Mouse (Mus musculus) heart, embryonic 13.5 days (tissue): ENCODE data around the gene Plxna1. TPM values are rescaled to one million over a fixed set of nuclear protein-coding genes. Genes with fewer than 3 reads are reported as not detected.

ENCODE experiments used
- ATAC-seq: fragments of 200-750 bp; cut with Nextera tagmentation; 2 replicates; pipeline ENCODE4 v1.8.0; 2017; ENCODE audit warnings: moderate TSS enrichment; ENCODE audit not compliant: insufficient number of reproducible peaks, low FRiP score, low TSS enrichment; ENCODE audit errors: extremely low read depth
- H3K27ac ChIP-seq: fragments of 300-500 bp; sonication (generic); replicated peaks from 2 replicates; pipeline ENCODE4 v1.5.1; 2015; ENCODE audit warnings: moderate library complexity, mild to moderate bottlenecking, inconsistent platforms
- H3K27me3 ChIP-seq: fragments of 300-500 bp; sonication (generic); replicated peaks from 2 replicates; pipeline ENCODE4 v1.6.1; 2015; ENCODE audit warnings: mild to moderate bottlenecking, inconsistent platforms
- H3K36me3 ChIP-seq: fragments of 300-500 bp; sonication (generic); 2 replicates; pipeline ENCODE4 v1.6.1; 2015; ENCODE audit warnings: mild to moderate bottlenecking, inconsistent platforms
- H3K4me1 ChIP-seq: fragments of 300-500 bp; sonication (generic); 2 replicates; pipeline ENCODE4 v1.6.1; 2015; ENCODE audit warnings: inconsistent platforms
- H3K4me2 ChIP-seq: fragments of 300-500 bp; sonication (generic); 2 replicates; pipeline ENCODE4 v1.6.1; 2015; ENCODE audit warnings: inconsistent platforms, mild to moderate bottlenecking, moderate library complexity
- H3K4me3 ChIP-seq: fragments of 300-500 bp; sonication (generic); 2 replicates; pipeline ENCODE4 v1.5.1; 2015; ENCODE audit warnings: moderate library complexity, mild to moderate bottlenecking, inconsistent platforms
- H3K9ac ChIP-seq: fragments of 300-500 bp; sonication (generic); 2 replicates; pipeline ENCODE4 v1.6.1; 2015; ENCODE audit warnings: inconsistent platforms, mild to moderate bottlenecking, moderate library complexity
- H3K9me3 ChIP-seq: fragments of 300-500 bp; sonication (generic); 2 replicates; pipeline ENCODE4 v1.6.1; 2016; ENCODE audit warnings: inconsistent platforms
- WGBS: fragments of 180-500 bp; shearing (Covaris S2); methylation state at CpG from one replicate; pipeline ENCODE4 v1.1.7; 2015; ENCODE audit warnings: mixed read lengths; 5-methylcytosine and 5-hydroxymethylcytosine counted together
- polyA plus RNA-seq: library from polyadenylated mRNA; unstranded; fragments of >200 nt; fragmentation: Nextera tagmentation; extraction: Ambion mirVana; gene quantifications from 2 replicates; pipeline ENCODE4 v1.2.1, GENCODE M21; 2015

Gene Plxna1
- polyA plus RNA-seq, 1 experiment from 2014 or later, result 9.1 TPM

- WGBS, result 72% methylated on average over 7 of the region's 7 CpGs
- H3K4me3 ChIP-seq, result no peak overlapping the region
- H3K4me2 ChIP-seq, result no peak overlapping the region
- H3K4me1 ChIP-seq, result peaks cover 25% of the 10 kb centered on the region
- no peaks in the 10 kb centered on the region for H3K36me3 ChIP-seq
- H3K9me3 ChIP-seq, result no peaks in the 10 kb centered on the region
- no peaks in the 10 kb centered on the region for H3K27me3 ChIP-seq
- no peak for ATAC-seq
- H3K27ac ChIP-seq, result no peak overlapping the region
- H3K9ac ChIP-seq, result no peak overlapping the region
These were observed 27.4 kb upstream of the Plxna1 start for GRCm38 (mm10) chr6:89389771-89390170.

DNA sequence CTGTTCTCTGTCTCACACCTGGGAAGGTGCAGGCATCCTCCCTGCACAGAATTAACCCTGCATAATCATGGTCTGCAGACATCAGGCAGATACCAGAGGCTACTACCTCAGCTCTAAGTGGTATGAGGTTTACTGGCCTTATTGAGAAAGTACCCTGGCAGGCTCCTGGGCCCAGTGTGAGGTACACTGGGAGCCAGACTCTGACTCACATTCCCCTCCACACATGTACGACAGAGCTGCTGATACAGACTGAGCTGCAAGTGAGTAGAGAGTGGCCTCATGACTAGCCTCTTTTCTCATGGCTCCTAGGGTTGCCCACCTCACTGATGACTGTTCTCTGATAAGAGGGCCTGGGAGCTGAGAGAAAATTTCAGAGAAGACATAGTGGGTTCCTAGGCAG is 24.5 kb upstream of the Plxna1 start:
- H3K27ac ChIP-seq, result no peak overlapping the region
- no peak overlapping the region for H3K4me3 ChIP-seq
- 31% methylated on average over 1 of the region's 1 CpGs for WGBS
- peak overlapping the region; percentile 50; the same call in 1 of the 2 replicates for H3K9ac ChIP-seq
- no peaks in the 10 kb centered on the region for H3K36me3 ChIP-seq
- H3K4me2 ChIP-seq, result no peak overlapping the region
- H3K4me1 ChIP-seq, result peaks cover 41% of the 10 kb centered on the region
- no peak for ATAC-seq
- H3K9me3 ChIP-seq, result no peaks in the 10 kb centered on the region
- H3K27me3 ChIP-seq, result no peaks in the 10 kb centered on the region; the same call in 1 of the 2 replicates

DNA sequence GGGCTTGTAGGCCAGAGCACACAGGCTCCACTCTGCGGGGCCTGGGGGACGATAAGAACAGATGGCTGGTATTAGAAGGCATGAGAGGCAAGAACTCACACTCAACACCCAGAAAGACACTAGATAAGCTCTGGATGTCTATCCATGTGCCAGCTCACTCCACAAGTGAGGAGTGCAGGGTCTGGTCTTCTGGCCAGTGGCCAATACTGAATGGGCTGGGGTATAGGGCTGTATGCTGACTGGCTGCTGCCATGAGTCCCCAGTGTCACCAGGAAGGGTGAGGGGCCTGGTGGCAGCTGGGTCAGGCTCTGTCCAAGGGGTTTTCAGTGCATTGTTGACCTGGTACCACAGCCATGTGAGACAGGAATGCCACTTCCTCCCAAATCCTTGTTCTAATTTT is 22.3 kb upstream of the Plxna1 start:
- Histone ChIP-seq H3K4me3 (no peak overlapping the region), H3K4me1 (peaks cover 46% of the 10 kb centered on the region), H3K4me2 (no peak overlapping the region), H3K27ac (no peak overlapping the region), H3K9me3 (no peaks in the 10 kb centered on the region), H3K27me3 (peaks cover 5% of the 10 kb centered on the region; the same call in 1 of the 2 replicates), H3K36me3 (no peaks in the 10 kb centered on the region), H3K9ac (no peak overlapping the region; the same call in none of the 2 replicates)
- ATAC-seq, result no peak
- WGBS, result 47% methylated on average over 2 of the region's 2 CpGs

DNA sequence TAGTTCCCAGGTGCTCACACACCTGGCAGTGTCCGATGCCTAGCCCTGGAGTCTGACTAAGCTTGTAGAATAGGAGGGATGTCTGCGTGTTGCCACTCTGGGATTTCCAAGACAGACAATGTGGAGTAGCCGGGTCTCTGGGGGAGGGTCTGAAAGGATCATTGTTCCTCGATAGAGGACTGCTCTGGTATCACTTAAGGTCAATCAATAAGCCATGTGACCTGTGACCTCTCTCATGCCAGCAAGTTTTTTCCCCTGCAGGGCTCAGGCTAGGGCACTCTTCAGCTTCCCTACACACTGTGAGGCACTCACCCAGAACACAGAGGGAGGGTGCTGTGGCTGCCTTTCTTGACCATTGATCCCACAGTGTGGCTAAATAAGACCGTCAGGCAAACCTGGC is 19.4 kb upstream of the Plxna1 start:
- H3K27me3 ChIP-seq, result peaks cover 5% of the 10 kb centered on the region; the same call in 1 of the 2 replicates
- H3K4me1 ChIP-seq, result peaks cover 31% of the 10 kb centered on the region
- H3K27ac ChIP-seq, result no peak overlapping the region
- H3K9ac ChIP-seq, result no peak overlapping the region
- WGBS, result 77% methylated on average over 5 of the region's 5 CpGs
- no peaks in the 10 kb centered on the region for H3K9me3 ChIP-seq
- no peaks in the 10 kb centered on the region for H3K36me3 ChIP-seq
- H3K4me2 ChIP-seq, result no peak overlapping the region
- ATAC-seq, result no peak
- H3K4me3 ChIP-seq, result no peak overlapping the region

GRCm38 (mm10) chr6:89381172-89381571 is 18.8 kb upstream of the Plxna1 start:
- no peak overlapping the region for H3K4me2 ChIP-seq
- peaks cover 26% of the 10 kb centered on the region for H3K4me1 ChIP-seq
- H3K27me3 ChIP-seq, result peaks cover 5% of the 10 kb centered on the region; the same call in 1 of the 2 replicates
- no peak overlapping the region for H3K9ac ChIP-seq
- H3K9me3 ChIP-seq, result no peaks in the 10 kb centered on the region
- no peaks in the 10 kb centered on the region for H3K36me3 ChIP-seq
- H3K4me3 ChIP-seq, result no peak overlapping the region
- WGBS, result 45% methylated on average over 3 of the region's 3 CpGs
- no peak for ATAC-seq
- H3K27ac ChIP-seq, result no peak overlapping the region

GRCm38 (mm10) chr6:89380751-89381150 is 18.3 kb upstream of the Plxna1 start:
- peaks cover 5% of the 10 kb centered on the region; the same call in 1 of the 2 replicates for H3K27me3 ChIP-seq
- peaks cover 24% of the 10 kb centered on the region for H3K4me1 ChIP-seq
- 33% methylated on average over 3 of the region's 3 CpGs for WGBS
- no peak overlapping the region for H3K9ac ChIP-seq
- ATAC-seq, result no peak
- no peak overlapping the region for H3K4me2 ChIP-seq
- H3K9me3 ChIP-seq, result no peaks in the 10 kb centered on the region
- no peak overlapping the region for H3K4me3 ChIP-seq
- H3K27ac ChIP-seq, result no peak overlapping the region
- H3K36me3 ChIP-seq, result no peaks in the 10 kb centered on the region

- Histone ChIP-seq H3K4me1 (peaks cover 5% of the 10 kb centered on the region), H3K9ac (no peak overlapping the region), H3K27ac (no peak overlapping the region), H3K4me2 (no peak overlapping the region), H3K4me3 (no peak overlapping the region), H3K27me3 (peaks cover 5% of the 10 kb centered on the region; the same call in 1 of the 2 replicates), H3K9me3 (no peaks in the 10 kb centered on the region), H3K36me3 (no peaks in the 10 kb centered on the region)
- no peak for ATAC-seq
- WGBS, result 52% methylated on average over 2 of the region's 2 CpGs
These were observed 15.8 kb upstream of the Plxna1 start for GRCm38 (mm10) chr6:89378264-89378663.

DNA sequence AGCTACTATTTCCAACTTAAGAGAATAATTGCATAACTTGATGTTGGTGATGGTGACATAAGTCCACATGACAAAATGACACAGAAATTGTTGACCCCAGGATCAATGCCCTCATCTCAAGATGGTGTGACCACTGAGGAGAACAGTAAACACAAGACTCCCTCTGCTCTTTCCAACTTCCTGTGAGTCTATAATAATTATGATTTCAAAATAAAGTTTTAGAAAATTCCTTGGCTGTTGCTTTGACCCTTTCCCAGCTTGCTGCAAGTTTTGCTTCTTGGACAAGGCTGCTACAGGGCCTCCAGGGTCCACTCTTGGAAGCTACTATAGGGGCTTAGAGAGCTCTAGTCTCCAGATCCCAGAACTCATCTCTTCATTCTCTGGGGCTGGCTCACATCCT is 6.4 kb upstream of the Plxna1 start:
- no peak for ATAC-seq
- no peak overlapping the region for H3K4me2 ChIP-seq
- H3K27ac ChIP-seq, result no peak overlapping the region
- peaks cover 9% of the 10 kb centered on the region for H3K27me3 ChIP-seq
- H3K4me3 ChIP-seq, result no peak overlapping the region
- H3K36me3 ChIP-seq, result no peaks in the 10 kb centered on the region
- no peaks in the 10 kb centered on the region for H3K4me1 ChIP-seq
- no peak overlapping the region for H3K9ac ChIP-seq
- H3K9me3 ChIP-seq, result peaks cover 6% of the 10 kb centered on the region

- no peaks in the 10 kb centered on the region for H3K36me3 ChIP-seq
- H3K9me3 ChIP-seq, result peaks cover 6% of the 10 kb centered on the region
- H3K4me3 ChIP-seq, result no peak overlapping the region
- H3K4me2 ChIP-seq, result no peak overlapping the region
- no peak overlapping the region; the same call in 1 of the 2 replicates for H3K9ac ChIP-seq
- H3K27ac ChIP-seq, result no peak overlapping the region
- 65% methylated on average over 3 of the region's 3 CpGs for WGBS
- H3K27me3 ChIP-seq, result peaks cover 18% of the 10 kb centered on the region
- ATAC-seq, result no peak
- H3K4me1 ChIP-seq, result peaks cover 30% of the 10 kb centered on the region
These were observed 1.9 kb upstream of the Plxna1 start for GRCm38 (mm10) chr6:89364342-89364741.

DNA sequence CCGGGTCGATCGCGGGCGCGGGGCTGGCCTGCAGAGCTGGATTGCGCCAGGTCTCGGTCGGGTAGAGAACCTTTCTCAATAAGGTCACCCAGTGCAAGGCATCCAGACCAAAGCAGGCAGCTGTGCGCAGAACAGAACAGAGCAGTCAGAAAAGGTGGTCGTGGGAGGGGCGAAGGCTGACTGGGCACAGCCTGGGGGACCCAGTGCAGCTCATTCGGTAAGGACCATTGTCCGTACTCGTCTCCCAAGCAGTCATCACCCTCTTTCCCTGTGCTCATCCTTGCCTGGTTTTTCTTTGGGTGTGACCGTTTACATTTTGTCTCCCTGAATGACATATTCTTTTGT is 659 bp upstream of the Plxna1 start:
- 6% methylated on average over 16 of the region's 16 CpGs for WGBS
- peaks cover 41% of the 10 kb centered on the region for H3K4me1 ChIP-seq
- no peak for ATAC-seq

DNA sequence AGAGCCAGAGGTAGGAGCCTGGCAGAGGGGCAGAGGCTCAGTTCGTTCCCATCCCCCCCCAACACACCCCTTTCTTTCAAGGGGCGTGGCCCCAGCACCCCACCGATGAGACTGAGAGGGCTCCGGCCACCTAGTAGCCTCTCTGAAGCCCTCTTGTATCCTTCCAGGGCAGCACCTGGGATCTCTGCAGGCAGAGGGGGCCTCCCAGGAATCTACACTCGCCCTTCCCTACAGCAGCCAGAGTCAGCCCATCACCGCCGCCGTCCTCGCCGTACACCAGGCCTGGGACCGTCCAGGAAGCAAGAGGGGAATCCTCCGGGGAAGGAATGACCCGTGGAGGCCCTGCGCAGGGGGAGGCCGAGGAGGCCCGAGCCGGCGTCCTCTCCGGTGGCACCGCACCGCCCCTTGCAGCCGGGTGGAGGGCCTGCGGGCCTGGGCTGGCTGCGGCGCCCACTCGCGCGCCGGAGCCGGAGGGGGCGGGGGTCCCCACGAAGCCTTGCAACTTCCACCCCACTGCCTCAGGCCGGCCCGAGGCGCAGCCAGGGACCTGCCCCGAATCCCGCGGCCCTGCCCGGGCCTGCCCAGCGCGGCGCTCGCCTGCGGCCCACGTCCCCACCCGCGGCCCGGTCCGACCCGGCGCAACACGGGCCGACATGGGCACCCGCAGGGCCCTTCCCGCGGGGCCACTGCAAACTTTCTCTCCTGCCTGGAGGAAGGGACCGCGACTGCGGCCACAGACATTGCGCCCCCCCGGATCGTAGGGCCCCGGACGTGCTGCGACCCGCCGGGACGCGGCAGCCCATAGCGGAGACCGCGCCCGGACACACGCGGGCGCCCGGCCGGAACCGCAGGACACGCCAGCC is 771 bp downstream of the Plxna1 start:
- WGBS, result under 1% methylated on average over 58 of the region's 80 CpGs
- Histone ChIP-seq H3K9me3 (no peaks in the 10 kb centered on the region), H3K27me3 (peaks cover 18% of the 10 kb centered on the region), H3K36me3 (peaks cover 8% of the 10 kb centered on the region), H3K4me1 (peaks cover 41% of the 10 kb centered on the region), H3K9ac (peak overlapping the region; percentile 98), H3K27ac (peak overlapping the region; percentile 76), H3K4me2 (peak overlapping the region; percentile 96), H3K4me3 (peak overlapping the region; percentile 98)
- peak; percentile 30; the same call in 1 of the 2 replicates for ATAC-seq

More for the DNA sequence above, 659 bp upstream of the Plxna1 start:
- Histone ChIP-seq H3K4me3 (peak overlapping the region; percentile 98), H3K27ac (no peak overlapping the region), H3K27me3 (peaks cover 18% of the 10 kb centered on the region), H3K36me3 (no peaks in the 10 kb centered on the region), H3K9ac (peak overlapping the region; percentile 80), H3K4me2 (peak overlapping the region; percentile 96), H3K9me3 (peaks cover 6% of the 10 kb centered on the region)
